Mouse (Mus musculus) inflammation-experienced regulatory T-cells, adult 6 months (primary cell): ENCODE data around the gene Lrig1. TPM values are rescaled to one million over a fixed set of nuclear protein-coding genes. Genes with fewer than 3 reads are reported as not detected.
"Not testable (repeated sequence)": the region's sequence is repeated elsewhere in the genome, so short reads cannot be mapped to it uniquely, and the experiment has no call there.

ENCODE experiments used
- ATAC-seq: one replicate; pipeline ENCODE4 v1.8.0; 2017
- polyA plus RNA-seq, 3 experiments: library from polyadenylated mRNA; unstranded; fragments of 100-300 nt; shearing (Covaris generic); gene quantifications; one replicate each; pipeline ENCODE4 v1.2.1; 2017

The Lrig1 gene
- polyA plus RNA-seq, 3 experiments from 2014 or later: 7.4 to 47.9 (median 44.0) TPM

GRCm38 (mm10) chr6:94568040-94568439 lies 131.9 kb downstream of the Lrig1 start:
- no peak for ATAC-seq

- no peak for ATAC-seq
Measured at GRCm38 (mm10) chr6:94565766-94566165, 134.2 kb downstream of the Lrig1 start.

GRCm38 (mm10) chr6:94563203-94563940 lies 136.6 kb downstream of the Lrig1 start:
- no peak for ATAC-seq

GRCm38 (mm10) chr6:94561346-94561745 lies 138.6 kb downstream of the Lrig1 start:
- no peak for ATAC-seq

GRCm38 (mm10) chr6:94560896-94561295 lies 139.1 kb downstream of the Lrig1 start:
- no peak for ATAC-seq

GRCm38 (mm10) chr6:94558603-94559002 lies 141.4 kb downstream of the Lrig1 start:
- not testable (repeated sequence) for ATAC-seq

Other genes starting within 250 kb of the Lrig1 start
- 1 to 10 TPM; 3.5 to 6.0 (median 4.4) TPM for gene Slc25a26, start 199.8 kb downstream of the Lrig1 start, polyA plus RNA-seq